Mouse (Mus musculus) C2C12 (cell line): ENCODE results near the gene Olfr1253. TPM values are rescaled to one million over a fixed set of nuclear protein-coding genes. Genes with fewer than 3 reads are reported as not detected.

Experiments used
- H3K27me3 ChIP-seq: one replicate; pipeline ENCODE4 v1.6.1; 2011; ENCODE audit not compliant: control insufficient read depth, insufficient read depth, insufficient read length
- H3K36me3 ChIP-seq: one replicate; pipeline ENCODE4 v1.6.1; 2011; ENCODE audit not compliant: control insufficient read depth, insufficient read depth
- H3K4me3 ChIP-seq: one replicate; pipeline ENCODE4 v1.5.1; 2011; ENCODE audit warnings: mild to moderate bottlenecking, control low read depth; ENCODE audit not compliant: poor library complexity, insufficient read depth, severe bottlenecking
- H3K79me2 ChIP-seq: one replicate; pipeline ENCODE4 v1.6.1; 2011; ENCODE audit not compliant: control insufficient read depth, insufficient read depth
- H3K79me3 ChIP-seq: one replicate; pipeline ENCODE4 v1.6.1; 2011; ENCODE audit warnings: low read depth, control low read depth
- H3ac ChIP-seq: one replicate; pipeline ENCODE3; 2011; ENCODE audit warnings: low read depth; ENCODE audit not compliant: control insufficient read depth, insufficient read length
- CEBPB ChIP-seq: IDR thresholded peaks from one replicate; pipeline ENCODE4 v1.6.1; 2011; ENCODE audit warnings: low read depth, mild to moderate bottlenecking, control low read depth, moderate library complexity
- CTCF ChIP-seq: IDR thresholded peaks from one replicate; pipeline ENCODE4 v1.5.1; 2011; ENCODE audit not compliant: control insufficient read depth, insufficient read depth, insufficient read length
- FOSL1 ChIP-seq: IDR thresholded peaks from one replicate; pipeline ENCODE4 v1.8.0; 2011; ENCODE audit warnings: mild to moderate bottlenecking, low read length; ENCODE audit not compliant: poor library complexity, insufficient read depth, severe bottlenecking
- MAX ChIP-seq: IDR thresholded peaks from one replicate; pipeline ENCODE4 v1.6.1; 2011; ENCODE audit warnings: mild to moderate bottlenecking, control low read depth
- MYOD1 ChIP-seq: IDR thresholded peaks from one replicate; pipeline ENCODE4 v1.6.1; 2011; ENCODE audit warnings: low read depth; ENCODE audit not compliant: control insufficient read depth, insufficient read length
- MYOG ChIP-seq: IDR thresholded peaks from one replicate; pipeline ENCODE4 v1.6.1; 2011; ENCODE audit not compliant: control insufficient read depth, insufficient read length; ENCODE audit errors: extremely low read depth
- USF1 ChIP-seq: IDR thresholded peaks from one replicate; pipeline ENCODE4 v1.6.1; 2011; ENCODE audit warnings: low read depth, mild to moderate bottlenecking, control low read depth, moderate library complexity
- long read RNA-seq, 2 experiments: library from polyadenylated mRNA; unstranded; transcript quantifications; one replicate each; pipeline ENCODE4 v2.0.0; 2019 to 2020
- polyA plus RNA-seq: library from polyadenylated mRNA; unstranded; fragments of >200 nt; fragmentation: generic; extraction: Trizol; gene quantifications from one replicate; pipeline ENCODE4 v1.2.1, GENCODE M21; 2012; ENCODE audit warnings: missing spikeins

The Olfr1253 gene
- polyA plus RNA-seq: not detected
- long read RNA-seq, experiment 1: 0 reads
- long read RNA-seq, experiment 2: 0 reads

DNA sequence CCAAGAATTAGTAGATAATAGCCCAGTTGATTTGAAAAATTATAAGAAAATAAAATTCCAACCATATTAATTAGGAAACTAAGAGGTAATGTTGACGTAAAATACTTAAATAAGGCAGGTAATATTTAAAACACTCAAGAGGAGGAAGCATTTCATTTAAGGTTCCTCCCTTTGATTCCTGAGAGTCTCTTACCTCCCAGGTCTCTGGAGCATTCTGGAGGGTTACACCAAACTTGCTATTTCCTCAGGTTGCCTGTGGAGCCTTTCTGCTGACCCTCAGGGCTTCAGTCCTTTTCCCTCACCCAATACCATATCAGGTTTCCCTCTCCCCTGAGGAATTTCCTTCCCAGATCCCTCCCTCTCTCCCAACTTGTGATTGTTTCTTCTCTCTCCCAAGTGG lies at the start of gene Olfr1253:
TSS of gene Olfr1253 (minus strand) at position 101 of the 400 bp plus-strand sequence.
- H3K36me3 ChIP-seq: no peaks in the 10 kb centered on the region
- no peak within 1 kb of the TSS for H3ac ChIP-seq
- no peak within 1 kb of the TSS for H3K4me3 ChIP-seq
- H3K79me2 ChIP-seq: no peaks in the 10 kb centered on the region
- TF ChIP-seq MYOD1: no peak
- TF ChIP-seq MAX: no peak
- TF ChIP-seq USF1: no peak
- TF ChIP-seq CEBPB: no peak
- TF ChIP-seq MYOG: no peak
- no peaks in the 10 kb centered on the region for H3K79me3 ChIP-seq
- H3K27me3 ChIP-seq: no peaks in the 10 kb centered on the region

DNA sequence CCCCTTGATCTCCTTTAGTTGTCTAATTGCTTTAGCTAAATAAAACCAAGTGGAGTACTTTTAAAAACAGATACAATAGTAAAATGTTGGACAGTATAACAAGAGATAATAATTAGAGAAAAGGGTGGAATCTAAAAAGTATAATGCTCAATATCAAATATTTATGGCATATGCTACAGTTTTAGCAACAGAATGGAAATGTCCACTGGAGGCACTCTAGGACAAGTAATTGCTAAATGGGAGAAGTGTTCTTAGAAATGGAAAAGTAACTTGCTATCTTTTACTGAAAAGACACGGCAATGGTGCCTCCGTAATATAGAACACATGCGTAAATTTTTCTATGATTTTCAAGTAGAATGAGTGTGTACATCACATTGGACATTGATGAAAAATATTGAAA lies 42.7 kb upstream of the Olfr1253 start:
- no peaks in the 10 kb centered on the region for H3K36me3 ChIP-seq
- H3K79me2 ChIP-seq: no peaks in the 10 kb centered on the region
- no peaks in the 10 kb centered on the region for H3K27me3 ChIP-seq
- TF ChIP-seq CTCF: no peak
- no peak for TF ChIP-seq FOSL1
- no peak for TF ChIP-seq MYOG
- no peak for TF ChIP-seq CEBPB
- no peak for TF ChIP-seq USF1
- no peak overlapping the region for H3K4me3 ChIP-seq
- H3ac ChIP-seq: no peak overlapping the region
- no peaks in the 10 kb centered on the region for H3K79me3 ChIP-seq

DNA sequence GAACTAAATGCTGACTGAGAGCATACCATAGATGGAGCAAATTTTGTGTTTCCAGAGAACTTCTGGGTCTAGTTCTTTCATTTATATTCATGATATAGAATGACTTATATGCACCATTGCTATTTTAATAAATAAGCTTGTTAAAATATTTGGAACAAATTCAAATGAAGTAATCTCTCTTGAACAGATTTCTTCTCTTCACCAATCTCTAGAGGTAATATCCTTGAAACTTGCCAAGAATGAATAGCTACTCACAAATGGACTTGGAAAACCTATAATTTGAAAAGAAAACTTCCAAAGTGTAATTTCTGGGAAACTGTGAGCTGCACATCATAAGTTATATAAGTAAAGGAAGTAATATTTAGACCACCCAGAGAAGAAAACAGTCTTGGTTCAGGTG lies 36.6 kb upstream of the Olfr1253 start, which contains the start of gene Olfr1254:
TSS of gene Olfr1254 (minus strand) at position 101 of the 400 bp plus-strand sequence.
- Histone ChIP-seq H3K4me3 (no peak within 1 kb of the TSS), H3K27me3 (no peaks in the 10 kb centered on the region), H3K79me3 (no peaks in the 10 kb centered on the region), H3K79me2 (no peaks in the 10 kb centered on the region), H3K36me3 (no peaks in the 10 kb centered on the region), H3ac (no peak within 1 kb of the TSS)
- TF ChIP-seq CEBPB (no peak), FOSL1 (no peak), MAX (no peak), CTCF (no peak), USF1 (no peak), MYOG (no peak), MYOD1 (no peak)

- no peaks in the 10 kb centered on the region for H3K79me2 ChIP-seq
- H3K36me3 ChIP-seq: no peaks in the 10 kb centered on the region
- H3K27me3 ChIP-seq: no peaks in the 10 kb centered on the region
- no peak within 1 kb of the TSS for H3K4me3 ChIP-seq
- TF ChIP-seq MYOD1: no peak
- H3ac ChIP-seq: no peak within 1 kb of the TSS
- H3K79me3 ChIP-seq: no peaks in the 10 kb centered on the region
These were observed 32.0 kb downstream of the Olfr1253 start, which contains the start of gene Olfr1252 for GRCm38 (mm10) chr2:89724912-89725311. Gene Olfr1252 (minus strand): TSS chr2:89725012.

Other genes with a start within 250 kb of the Olfr1253 start
- not detected for gene Olfr1243, start 225.6 kb downstream of the Olfr1253 start, polyA plus RNA-seq
- gene Olfr1245, start 178.6 kb downstream of the Olfr1253 start, polyA plus RNA-seq: not detected
- not detected for gene Olfr1246, start 163.9 kb downstream of the Olfr1253 start, polyA plus RNA-seq
- gene Olfr1247, start 143.0 kb downstream of the Olfr1253 start, polyA plus RNA-seq: not detected
- not detected for gene Olfr1248, start 138.8 kb downstream of the Olfr1253 start, polyA plus RNA-seq
- gene Olfr1249, start 122.1 kb downstream of the Olfr1253 start, polyA plus RNA-seq: not detected
- gene Olfr1250, start 95.6 kb downstream of the Olfr1253 start, polyA plus RNA-seq: 0.04 TPM
- gene Olfr1251, start 85.2 kb downstream of the Olfr1253 start, polyA plus RNA-seq: 0.13 TPM
- not detected for gene Olfr1252, start 32.1 kb downstream of the Olfr1253 start, polyA plus RNA-seq
- gene Olfr1254, start 36.5 kb upstream of the Olfr1253 start, polyA plus RNA-seq: not detected
- not detected for gene Olfr1255, start 55.0 kb upstream of the Olfr1253 start, polyA plus RNA-seq
- gene Olfr1256, start 84.5 kb upstream of the Olfr1253 start, polyA plus RNA-seq: not detected
- gene Olfr48, start 91.1 kb upstream of the Olfr1253 start, polyA plus RNA-seq: not detected
- not detected for gene Olfr1257, start 121.3 kb upstream of the Olfr1253 start, polyA plus RNA-seq
- 0.01 TPM for gene Olfr1258, start 170.2 kb upstream of the Olfr1253 start, polyA plus RNA-seq
- 0.12 TPM for gene Olfr1259, start 191.6 kb upstream of the Olfr1253 start, polyA plus RNA-seq
- not detected for gene Olfr1260, start 217.2 kb upstream of the Olfr1253 start, polyA plus RNA-seq
- not detected for gene Olfr1261, start 234.1 kb upstream of the Olfr1253 start, polyA plus RNA-seq
- gene Olfr1262, start 243.1 kb upstream of the Olfr1253 start, polyA plus RNA-seq: not detected